Mouse (Mus musculus) limb, embryonic 10.5 days (tissue): Measurements from ENCODE around the gene Mcpt2. TPM values are rescaled to one million over a fixed set of nuclear protein-coding genes. Genes with fewer than 3 reads are reported as not detected.

Experiments used
- DNase-seq: peaks from one replicate; pipeline ENCODE4 v3.0.0-alpha.2; 2017; ENCODE audit warnings: low spot score
- H3K27ac ChIP-seq: fragments of 300-500 bp; sonication (generic); 2 replicates; pipeline ENCODE4 v1.5.1; 2016; ENCODE audit warnings: mild to moderate bottlenecking
- H3K27me3 ChIP-seq: fragments of 300-500 bp; sonication (generic); 2 replicates; pipeline ENCODE4 v1.6.1; 2016; ENCODE audit warnings: low read depth, mild to moderate bottlenecking; ENCODE audit not compliant: poor library complexity, severe bottlenecking
- H3K36me3 ChIP-seq: fragments of 300-500 bp; sonication (generic); 2 replicates; pipeline ENCODE4 v1.6.1; 2016; ENCODE audit warnings: mild to moderate bottlenecking, moderate library complexity
- H3K4me1 ChIP-seq: fragments of 300-500 bp; sonication (generic); 2 replicates; pipeline ENCODE4 v1.6.1; 2016
- H3K4me3 ChIP-seq: fragments of 300-500 bp; sonication (generic); 2 replicates; pipeline ENCODE4 v1.5.1; 2016; ENCODE audit warnings: mild to moderate bottlenecking, moderate library complexity
- H3K9me3 ChIP-seq: fragments of 300-500 bp; sonication (generic); replicated peaks from 2 replicates; pipeline ENCODE4 v1.6.1; 2016; ENCODE audit warnings: mild to moderate bottlenecking
- WGBS: fragments of 180-500 bp; shearing (Covaris S2); methylation state at CpG from one replicate; pipeline ENCODE4 v1.1.7; 2016; 5-methylcytosine and 5-hydroxymethylcytosine counted together
- microRNA-seq: library from miRNA; unstranded; fragments of <30 nt; microRNA quantifications from one replicate; pipeline ENCODE4, GENCODE M21; 2017
- polyA plus RNA-seq: library from polyadenylated mRNA; unstranded; fragments of >200 nt; fragmentation: Nextera tagmentation; extraction: Ambion mirVana; gene quantifications from 2 replicates; pipeline ENCODE4 v1.2.1, GENCODE M21; 2016

Mcpt2 gene
- polyA plus RNA-seq, 1 experiment from 2014 or later = not detected

- 84% methylated on average over 2 of the region's 2 CpGs for WGBS
Observed at GRCm38 (mm10) chr14:56093353-56093752, 51.5 kb downstream of the Mcpt2 start.

More at GRCm38 (mm10) chr14:56093353-56093752, 51.5 kb downstream of the Mcpt2 start:
- Histone ChIP-seq H3K36me3 (no peaks in the 10 kb centered on the region), H3K9me3 (no peaks in the 10 kb centered on the region), H3K27ac (no peak overlapping the region), H3K4me1 (no peaks in the 10 kb centered on the region), H3K4me3 (no peak overlapping the region), H3K27me3 (no peaks in the 10 kb centered on the region)
- DNase-seq = no peak

Small RNA genes within 50 kb of the gene (microRNA-seq; reads per million reads assigned to microRNA genes)
- gene Mir6949 = not detected

Other genes with a start within 250 kb of the Mcpt2 start
- gene Nfatc4, start 218.9 kb upstream of the Mcpt2 start, polyA plus RNA-seq = 106 and 157 TPM in 2 replicates
- gene Nynrin, start 188.0 kb upstream of the Mcpt2 start, polyA plus RNA-seq = 31.1 and 44.4 TPM in 2 replicates
- gene Cbln3, start 157.6 kb upstream of the Mcpt2 start, polyA plus RNA-seq = 0.15 and 0.31 TPM in 2 replicates
- 35.0 and 38.8 TPM in 2 replicates for gene Khnyn, start 157.1 kb upstream of the Mcpt2 start, polyA plus RNA-seq
- gene Sdr39u1, start 141.7 kb upstream of the Mcpt2 start, polyA plus RNA-seq = 55.0 and 70.3 TPM in 2 replicates
- gene Cma1, start 97.4 kb upstream of the Mcpt2 start, polyA plus RNA-seq = not detected in 2 replicates
- gene Cma2, start 91.1 kb upstream of the Mcpt2 start, polyA plus RNA-seq = not detected in 2 replicates
- not detected in 2 replicates for gene Mcpt1, start 24.1 kb upstream of the Mcpt2 start, polyA plus RNA-seq
- not detected in 2 replicates for gene Mcpt9, start 11.5 kb upstream of the Mcpt2 start, polyA plus RNA-seq
- gene Mcpt4, start 20.3 kb downstream of the Mcpt2 start, polyA plus RNA-seq = not detected in 2 replicates
- gene Mcpt8, start 43.2 kb downstream of the Mcpt2 start, polyA plus RNA-seq = not detected in 2 replicates
- gene Ctsg, start 60.5 kb downstream of the Mcpt2 start, polyA plus RNA-seq = not detected in 2 replicates
- not detected in 2 replicates for gene Gzme, start 78.6 kb downstream of the Mcpt2 start, polyA plus RNA-seq
- gene Gzmd, start 90.6 kb downstream of the Mcpt2 start, polyA plus RNA-seq = not detected in 2 replicates
- gene Gzmg, start 117.5 kb downstream of the Mcpt2 start, polyA plus RNA-seq = not detected in 2 replicates
- gene Gzmn, start 132.6 kb downstream of the Mcpt2 start, polyA plus RNA-seq = not detected in 2 replicates
- not detected in 2 replicates for gene Gzmf, start 169.4 kb downstream of the Mcpt2 start, polyA plus RNA-seq
- gene Gzmc, start 192.6 kb downstream of the Mcpt2 start, polyA plus RNA-seq = 0.23 and 0.28 TPM in 2 replicates
- not detected in 2 replicates for gene Gzmb, start 220.2 kb downstream of the Mcpt2 start, polyA plus RNA-seq